ENCODE assay signal across 9 mouse cellular contexts in the genomic region with DNA sequence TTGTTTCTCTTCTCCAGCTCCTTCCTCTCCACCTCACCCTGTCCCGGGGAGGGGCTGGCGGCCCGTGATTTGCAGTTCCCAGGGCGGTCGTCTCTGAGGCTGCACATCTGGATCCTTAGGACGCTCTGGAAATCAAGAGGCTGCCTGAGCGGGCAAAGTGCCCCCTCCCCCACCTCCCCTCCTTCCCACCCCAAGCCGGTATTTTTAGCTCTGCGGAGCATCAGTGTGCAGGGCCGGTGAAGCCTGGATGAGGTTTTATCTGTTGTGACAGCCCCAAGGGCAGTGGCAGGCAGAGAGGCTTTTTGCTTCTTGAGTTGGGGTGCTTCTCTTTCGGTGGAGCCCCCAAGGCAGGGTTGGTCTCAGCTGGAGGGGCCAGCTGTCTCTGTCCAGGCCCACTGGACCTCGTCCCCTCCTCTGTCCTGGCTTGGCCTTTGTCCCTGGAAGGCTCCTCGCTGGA. TPM values are rescaled to one million over a fixed set of nuclear protein-coding genes. Genes with fewer than 3 reads are reported as not detected.
DNase-seq lines count a peak whose midpoint lies in the region; ATAC-seq lines count a peak whose summit lies in the region.
"Had no signal": no experiment of that assay in that cellular context is flagged by ENCODE, and none has a peak within 500 bp of the region (broad histone marks: within the 10 kb centered on the region; RNA-seq: fewer than 3 reads in every experiment).

No protein-coding gene starts in this region.

- peak overlapping the region; percentile 96 for H3K27ac ChIP-seq in midbrain, embryonic 16.5 days (ENCODE audit: low read length)
- H3K27ac ChIP-seq: liver, embryonic 14.5 days had no signal

- H3K36me3 ChIP-seq in midbrain, embryonic 16.5 days (ENCODE audit: control insufficient read depth, insufficient read depth, low read length): no peaks in the 10 kb centered on the region

- intact Hi-C loops in left cerebral cortex, postnatal 36 days (cut with DNase I): loop anchor here (10.0 kb wide), 1 partner anchor 58 kb away; a partner anchor contains a TSS

- peak overlapping the region; percentile 10 for H3K4me2 ChIP-seq in midbrain, embryonic 16.5 days (ENCODE audit: low read length)

- peak; percentile 26 for DNase-seq in Muller cell, postnatal 12 days (ENCODE audit: inconsistent ontology term)
- peak; percentile 90 for DNase-seq in embryo, embryonic 11 days
- peak; percentile 49 to 55 for DNase-seq in heart, adult 9 months (ENCODE audit: low spot score in 2 of 2)
- DNase-seq in kidney, postnatal 10 days: peak; percentile 78
- DNase-seq in spleen, postnatal 14 days (ENCODE audit: low spot score in 2 of 2): no peak
- DNase-seq in left cerebral cortex, postnatal 36 days (ENCODE audit: low spot score in 2 of 2): no peak

- H3K27me3 ChIP-seq in midbrain, embryonic 16.5 days (ENCODE audit: control insufficient read depth, insufficient read depth, low read depth, low read length): no peaks in the 10 kb centered on the region

- ATAC-seq in midbrain, embryonic 16.5 days: peak; percentile 23; the same call in 1 of the 2 replicates
- ATAC-seq in monocyte, adult 5-6 weeks (replicated peaks; ENCODE audit: insufficient number of reproducible peaks, low FRiP score, low TSS enrichment, poor library complexity, severe bottlenecking): no peak

- H3K9ac ChIP-seq in midbrain, embryonic 16.5 days (ENCODE audit: low read depth, low read length): peak overlapping the region; percentile 59
- H3K9ac ChIP-seq: liver, embryonic 14.5 days had no signal

- WGBS in midbrain, embryonic 16.5 days: 3% methylated on average over 13 of the region's 13 CpGs

- H3K9me3 ChIP-seq in midbrain, embryonic 16.5 days (replicated peaks; ENCODE audit: control insufficient read depth, low read length, poor library complexity, severe bottlenecking): no peaks in the 10 kb centered on the region

- H3K4me1 ChIP-seq in midbrain, embryonic 16.5 days (ENCODE audit: control insufficient read depth, insufficient read depth, low read length): peaks cover 74% of the 10 kb centered on the region

- H3K4me3 ChIP-seq in midbrain, embryonic 16.5 days (ENCODE audit: low read depth, low read length): no peak overlapping the region

RNA-seq across cellular contexts. Expression of a gene that starts 57.8 kb away (rescaled TPM):
- polyA plus RNA-seq in midbrain, embryonic 16.5 days (2015; fragmentation: Nextera tagmentation; extraction: Ambion mirVana): 0.62 TPM in 2 replicates
- total RNA-seq in left cerebral cortex, postnatal 36 days (2021): 1 to 10 TPM; 3.9 to 8.0 TPM
- total RNA-seq in monocyte, adult 5-6 weeks (2017): 4.5 to 7.0 TPM in 2 of 3 replicates, not detected in the other

Comparison
In these comparisons a context has a peak if more than half of its experiments do, and no peak if none do; other contexts are left out.
1. DNase-seq: peak in Muller cell, postnatal 12 days (single experiment), embryo, embryonic 11 days (single experiment), heart, adult 9 months (2 of 2) and kidney, postnatal 10 days (single experiment); none in spleen, postnatal 14 days (0 of 2) and left cerebral cortex, postnatal 36 days (0 of 2).